Mouse (Mus musculus): ENCODE data around the gene C1qtnf6. TPM values are rescaled to one million over a fixed set of nuclear protein-coding genes. Genes with fewer than 3 reads are reported as not detected.

C1qtnf6 gene
- polyA plus RNA-seq, 1 experiment from 2014 or later = 12.4 TPM

DNA sequence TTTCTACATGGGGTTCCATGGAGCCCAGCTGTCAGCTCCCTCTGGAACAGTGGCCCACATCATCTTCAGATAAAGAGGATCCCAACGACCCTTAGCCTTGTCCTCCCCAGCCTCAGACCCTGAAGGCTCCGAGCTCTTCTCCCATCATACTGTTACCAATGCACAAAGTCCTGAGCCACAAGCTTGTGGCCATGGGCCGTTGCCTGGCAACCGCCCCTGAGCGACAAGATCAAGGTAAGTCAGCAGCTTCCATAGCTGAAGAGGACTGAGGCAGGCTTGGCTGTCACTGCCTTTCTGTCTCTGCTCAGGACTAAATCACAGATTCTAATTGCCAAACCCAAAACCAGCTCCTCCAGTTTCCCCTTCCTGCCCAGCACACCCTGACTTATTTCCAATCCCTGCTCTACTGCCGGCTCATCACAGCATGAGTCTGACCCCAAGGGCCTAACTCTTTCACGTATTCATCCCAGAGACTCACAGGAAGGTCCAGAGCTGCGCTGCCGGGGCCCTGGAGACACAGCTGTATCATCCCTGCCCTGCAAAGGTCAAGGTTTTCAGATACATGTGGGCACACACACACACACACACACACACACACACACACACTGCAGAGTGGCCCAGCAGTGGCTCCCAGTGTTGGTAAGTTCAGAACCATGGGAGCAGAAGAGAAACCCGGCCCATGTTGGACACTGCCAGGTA lies 4.7 kb upstream of the C1qtnf6 start:
- 51% methylated on average over 10 of the region's 10 CpGs for WGBS
- H3K9me3 ChIP-seq (ENCODE audit: control insufficient read depth, low read length) = no peaks in the 10 kb centered on the region
- no peak for ATAC-seq (ENCODE audit: low FRiP score)
- no peak overlapping the region for H3K4me2 ChIP-seq (replicated peaks; ENCODE audit: low read depth, low read length)
- H3K4me3 ChIP-seq (ENCODE audit: low read depth, low read length) = no peak overlapping the region
- no peak overlapping the region for H3K27ac ChIP-seq (ENCODE audit: low read depth, low read length)
- H3K4me1 ChIP-seq (replicated peaks; ENCODE audit: control insufficient read depth, insufficient read depth, low read length) = no peaks in the 10 kb centered on the region
- H3K9ac ChIP-seq (ENCODE audit: low read depth, low read length) = no peak overlapping the region
- H3K27me3 ChIP-seq (ENCODE audit: control insufficient read depth, insufficient read depth, low read length) = no peaks in the 10 kb centered on the region
- no peaks in the 10 kb centered on the region for H3K36me3 ChIP-seq (ENCODE audit: control insufficient read depth, insufficient read depth, low read length)
- no peak for DNase-seq (ENCODE audit: low spot score)

- H3K27ac ChIP-seq (ENCODE audit: low read depth, low read length) = no peak overlapping the region
- no peak for DNase-seq (ENCODE audit: low spot score)
- no peaks in the 10 kb centered on the region for H3K9me3 ChIP-seq (ENCODE audit: control insufficient read depth, low read length)
- 75% methylated on average over 10 of the region's 10 CpGs for WGBS
- no peak overlapping the region for H3K4me3 ChIP-seq (ENCODE audit: low read depth, low read length)
- ATAC-seq (ENCODE audit: low FRiP score) = no peak
- H3K9ac ChIP-seq (ENCODE audit: low read depth, low read length) = no peak overlapping the region
- H3K4me1 ChIP-seq (replicated peaks; ENCODE audit: control insufficient read depth, insufficient read depth, low read length) = no peaks in the 10 kb centered on the region; the same call in 1 of the 2 replicates
- no peak overlapping the region for H3K4me2 ChIP-seq (replicated peaks; ENCODE audit: low read depth, low read length)
- H3K36me3 ChIP-seq (ENCODE audit: control insufficient read depth, insufficient read depth, low read length) = no peaks in the 10 kb centered on the region
- peaks cover 4% of the 10 kb centered on the region; the same call in 1 of the 2 replicates for H3K27me3 ChIP-seq (ENCODE audit: control insufficient read depth, insufficient read depth, low read length)
Observed at GRCm38 (mm10) chr15:78533346-78533835, 2.2 kb upstream of the C1qtnf6 start.

DNA sequence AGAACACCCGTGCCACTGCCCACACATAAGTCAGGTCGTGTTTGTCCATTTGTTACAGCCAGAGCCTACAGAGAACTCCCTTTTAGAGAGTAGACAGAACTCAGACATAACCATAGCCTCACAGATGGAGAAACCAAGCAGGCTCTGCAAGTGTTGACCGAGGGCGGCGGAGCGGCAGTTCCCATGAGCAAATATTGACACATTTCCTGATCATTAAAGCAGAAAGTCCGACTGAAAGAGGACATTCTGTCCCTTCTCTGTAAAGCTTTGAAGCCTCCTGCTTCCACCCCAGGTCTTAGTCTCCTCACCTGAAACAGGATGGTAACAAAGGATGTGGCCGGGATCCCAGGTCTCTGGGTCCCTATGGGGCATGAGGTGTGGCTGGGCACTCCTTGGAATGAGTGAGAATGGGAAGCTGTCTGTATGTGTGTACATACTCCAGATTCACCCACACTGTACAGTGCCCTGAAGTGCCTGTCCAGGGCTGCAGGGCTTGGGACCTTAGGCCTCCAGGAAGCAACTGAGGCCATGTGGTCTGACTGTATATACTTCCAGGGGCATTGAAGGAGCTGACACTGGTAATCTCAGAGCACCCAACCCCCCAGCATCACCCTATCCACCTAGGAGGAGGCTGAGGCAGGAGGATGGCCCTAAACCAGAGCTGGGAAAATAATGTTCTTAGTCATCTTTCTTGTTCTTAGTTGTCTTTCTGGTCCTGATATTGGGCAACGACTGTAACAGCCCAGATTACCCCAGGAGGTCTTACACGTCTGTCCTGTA lies 1.5 kb upstream of the C1qtnf6 start:
- no peak for ATAC-seq (ENCODE audit: low FRiP score)
- H3K36me3 ChIP-seq (ENCODE audit: control insufficient read depth, insufficient read depth, low read length) = no peaks in the 10 kb centered on the region
- no peak overlapping the region for H3K4me3 ChIP-seq (ENCODE audit: low read depth, low read length)
- H3K27me3 ChIP-seq (ENCODE audit: control insufficient read depth, insufficient read depth, low read length) = peaks cover 4% of the 10 kb centered on the region; the same call in 1 of the 2 replicates
- H3K4me1 ChIP-seq (replicated peaks; ENCODE audit: control insufficient read depth, insufficient read depth, low read length) = no peaks in the 10 kb centered on the region; the same call in 1 of the 2 replicates
- no peak overlapping the region for H3K4me2 ChIP-seq (replicated peaks; ENCODE audit: low read depth, low read length)
- no peak for DNase-seq (ENCODE audit: low spot score)
- H3K9ac ChIP-seq (ENCODE audit: low read depth, low read length) = no peak overlapping the region
- no peaks in the 10 kb centered on the region for H3K9me3 ChIP-seq (ENCODE audit: control insufficient read depth, low read length)
- WGBS = 70% methylated on average over 10 of the region's 10 CpGs
- no peak overlapping the region for H3K27ac ChIP-seq (ENCODE audit: low read depth, low read length)

DNA sequence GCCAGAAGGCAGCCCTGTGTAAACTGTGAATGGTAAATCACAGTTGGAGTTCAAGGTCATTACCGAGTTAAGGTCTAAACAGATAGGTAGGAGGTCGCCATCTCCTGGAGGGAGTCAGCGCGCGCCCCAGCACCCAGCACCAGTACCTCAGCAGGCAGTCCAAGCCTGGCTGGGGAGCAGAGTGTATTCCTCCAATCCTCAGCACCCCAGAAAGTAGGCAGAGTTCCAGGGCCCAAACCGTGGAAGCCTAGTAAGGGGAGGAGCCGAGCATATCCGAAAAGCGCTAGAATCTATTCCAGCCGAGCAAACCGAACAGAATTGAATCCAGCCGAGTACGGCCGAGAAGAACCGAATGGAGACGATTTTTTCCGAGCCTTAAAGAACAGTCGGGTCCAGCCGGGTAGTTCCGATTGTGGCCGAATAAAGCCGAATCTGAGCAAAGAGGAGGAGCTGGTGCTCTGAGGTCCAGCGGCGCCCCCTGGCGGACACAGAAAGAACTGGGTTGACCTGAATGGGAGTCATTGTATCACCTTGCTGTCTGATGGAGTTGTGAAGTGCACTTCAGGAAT lies 769 bp upstream of the C1qtnf6 start:
- H3K36me3 ChIP-seq (ENCODE audit: control insufficient read depth, insufficient read depth, low read length) = no peaks in the 10 kb centered on the region
- no peaks in the 10 kb centered on the region; the same call in 1 of the 2 replicates for H3K4me1 ChIP-seq (replicated peaks; ENCODE audit: control insufficient read depth, insufficient read depth, low read length)
- peak; percentile 78 for ATAC-seq (ENCODE audit: low FRiP score)
- H3K9me3 ChIP-seq (ENCODE audit: control insufficient read depth, low read length) = no peaks in the 10 kb centered on the region
- H3K4me3 ChIP-seq (ENCODE audit: low read depth, low read length) = peak overlapping the region; percentile 30
- WGBS = under 1% methylated on average over 25 of the region's 25 CpGs
- H3K27ac ChIP-seq (ENCODE audit: low read depth, low read length) = peak overlapping the region; percentile 75
- DNase-seq (ENCODE audit: low spot score) = peak; percentile 99
- peaks cover 4% of the 10 kb centered on the region; the same call in 1 of the 2 replicates for H3K27me3 ChIP-seq (ENCODE audit: control insufficient read depth, insufficient read depth, low read length)
- peak overlapping the region; percentile 56 for H3K4me2 ChIP-seq (replicated peaks; ENCODE audit: low read depth, low read length)
- H3K9ac ChIP-seq (ENCODE audit: low read depth, low read length) = peak overlapping the region; percentile 72

- Histone ChIP-seq H3K27me3 (ENCODE audit: control insufficient read depth, insufficient read depth, low read length) (peaks cover 4% of the 10 kb centered on the region; the same call in 1 of the 2 replicates), H3K4me3 (ENCODE audit: low read depth, low read length) (no peak overlapping the region), H3K9me3 (ENCODE audit: control insufficient read depth, low read length) (no peaks in the 10 kb centered on the region), H3K4me2 (replicated peaks; ENCODE audit: low read depth, low read length) (peak overlapping the region; percentile 56; the same call in 1 of the 2 replicates), H3K27ac (ENCODE audit: low read depth, low read length) (peak overlapping the region; percentile 75; the same call in 1 of the 2 replicates), H3K9ac (ENCODE audit: low read depth, low read length) (no peak overlapping the region; the same call in 1 of the 2 replicates), H3K4me1 (replicated peaks; ENCODE audit: control insufficient read depth, insufficient read depth, low read length) (no peaks in the 10 kb centered on the region; the same call in 1 of the 2 replicates), H3K36me3 (ENCODE audit: control insufficient read depth, insufficient read depth, low read length) (no peaks in the 10 kb centered on the region)
- DNase-seq (ENCODE audit: low spot score) = no peak
- no peak; the same call in 1 of the 2 replicates for ATAC-seq (ENCODE audit: low FRiP score)
- 70% methylated on average over 4 of the region's 4 CpGs for WGBS
Observed at GRCm38 (mm10) chr15:78531451-78531720, 170 bp upstream of the C1qtnf6 start.

- Histone ChIP-seq H3K36me3 (ENCODE audit: control insufficient read depth, insufficient read depth, low read length) (no peaks in the 10 kb centered on the region), H3K4me3 (ENCODE audit: low read depth, low read length) (no peak overlapping the region), H3K4me2 (replicated peaks; ENCODE audit: low read depth, low read length) (no peak overlapping the region), H3K27me3 (ENCODE audit: control insufficient read depth, insufficient read depth, low read length) (peaks cover 4% of the 10 kb centered on the region; the same call in 1 of the 2 replicates), H3K9ac (ENCODE audit: low read depth, low read length) (no peak overlapping the region), H3K9me3 (ENCODE audit: control insufficient read depth, low read length) (no peaks in the 10 kb centered on the region), H3K27ac (ENCODE audit: low read depth, low read length) (no peak overlapping the region), H3K4me1 (replicated peaks; ENCODE audit: control insufficient read depth, insufficient read depth, low read length) (no peaks in the 10 kb centered on the region; the same call in 1 of the 2 replicates)
- DNase-seq (ENCODE audit: low spot score) = no peak
- WGBS = 77% methylated on average over 3 of the region's 3 CpGs
- no peak for ATAC-seq (ENCODE audit: low FRiP score)
Observed at GRCm38 (mm10) chr15:78530141-78530540, 1.1 kb downstream of the C1qtnf6 start.

DNA sequence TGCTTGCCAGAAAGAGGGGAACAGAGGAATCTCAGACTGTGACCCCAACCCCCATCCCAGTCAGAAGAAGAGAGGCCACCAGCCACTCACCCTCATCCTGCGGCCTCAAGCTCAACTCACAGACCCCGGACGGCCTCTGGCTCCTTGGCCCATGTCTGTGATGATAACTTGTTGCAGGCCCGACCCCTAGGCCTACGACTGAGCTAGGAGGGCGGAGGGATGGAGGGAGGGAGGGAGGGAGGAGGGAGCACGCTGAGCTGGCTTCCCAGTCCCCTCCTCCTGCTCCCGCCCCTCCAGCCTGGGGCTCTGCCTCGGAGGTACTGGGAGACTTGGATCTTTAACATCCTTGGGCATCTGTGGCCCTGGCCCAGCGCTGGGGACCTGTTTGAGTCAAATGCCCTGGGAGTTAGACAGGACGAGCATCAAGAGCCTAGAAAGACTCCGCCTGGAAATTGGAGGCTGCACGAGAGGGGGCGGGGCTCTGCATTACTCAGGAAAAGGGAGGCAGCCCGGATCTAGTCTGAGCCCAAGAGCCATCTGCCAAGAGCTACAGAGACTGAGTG lies 1.7 kb downstream of the C1qtnf6 start:
- Histone ChIP-seq H3K4me3 (ENCODE audit: low read depth, low read length) (peak overlapping the region; percentile 10), H3K4me1 (replicated peaks; ENCODE audit: control insufficient read depth, insufficient read depth, low read length) (no peaks in the 10 kb centered on the region; the same call in 1 of the 2 replicates), H3K9me3 (ENCODE audit: control insufficient read depth, low read length) (no peaks in the 10 kb centered on the region), H3K4me2 (replicated peaks; ENCODE audit: low read depth, low read length) (peak overlapping the region; percentile 21), H3K27ac (ENCODE audit: low read depth, low read length) (no peak overlapping the region), H3K27me3 (ENCODE audit: control insufficient read depth, insufficient read depth, low read length) (peaks cover 4% of the 10 kb centered on the region; the same call in 1 of the 2 replicates), H3K9ac (ENCODE audit: low read depth, low read length) (peak overlapping the region; percentile 46), H3K36me3 (ENCODE audit: control insufficient read depth, insufficient read depth, low read length) (no peaks in the 10 kb centered on the region)
- WGBS = 3% methylated on average over 14 of the region's 15 CpGs
- ATAC-seq (ENCODE audit: low FRiP score) (peak; percentile 26; the same call in 1 of the 2 replicates), DNase-seq (ENCODE audit: low spot score) (peak; percentile 67)

DNA sequence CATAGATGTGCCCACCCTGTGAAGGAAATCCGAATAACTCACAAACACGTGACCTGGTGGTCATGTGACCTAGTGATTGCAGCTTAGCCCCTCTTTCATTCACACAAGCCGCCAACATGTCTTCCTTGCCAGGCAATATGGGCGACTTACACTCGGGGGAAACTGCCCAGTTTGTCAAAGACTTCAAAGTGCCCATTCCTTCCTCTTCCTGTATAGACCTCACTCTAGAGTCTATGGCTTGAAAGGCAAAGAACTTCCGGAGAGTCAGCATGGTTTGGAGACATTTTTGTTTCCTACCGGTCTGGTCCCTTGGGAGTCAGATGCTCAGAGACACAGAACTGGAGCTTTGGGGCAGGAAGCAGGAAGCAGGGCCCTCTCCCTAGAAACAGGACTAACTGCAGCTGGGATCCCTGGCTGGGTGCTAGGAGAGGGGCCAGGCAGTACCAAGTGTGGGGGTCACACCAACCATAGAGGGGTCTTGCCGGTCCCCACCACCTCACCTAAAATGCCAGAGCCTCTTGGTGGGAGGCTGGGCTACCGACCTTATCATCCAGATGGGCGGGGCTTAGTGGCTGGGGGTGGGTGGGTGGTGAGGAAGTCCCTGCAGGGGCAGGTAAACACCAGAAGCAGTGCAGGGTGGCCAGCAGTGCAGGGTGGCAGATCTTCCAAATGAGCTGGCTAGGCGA lies 2.3 kb downstream of the C1qtnf6 start:
- ATAC-seq (ENCODE audit: low FRiP score) = peak; percentile 6; the same call in 1 of the 2 replicates

More for the DNA sequence above, 2.3 kb downstream of the C1qtnf6 start:
- H3K4me2 ChIP-seq (replicated peaks; ENCODE audit: low read depth, low read length) = peak overlapping the region; percentile 21
- H3K4me1 ChIP-seq (replicated peaks; ENCODE audit: control insufficient read depth, insufficient read depth, low read length) = no peaks in the 10 kb centered on the region; the same call in 1 of the 2 replicates
- WGBS = 54% methylated on average over 11 of the region's 11 CpGs
- H3K9ac ChIP-seq (ENCODE audit: low read depth, low read length) = peak overlapping the region; percentile 46
- no peak for DNase-seq (ENCODE audit: low spot score)
- no peaks in the 10 kb centered on the region for H3K36me3 ChIP-seq (ENCODE audit: control insufficient read depth, insufficient read depth, low read length)
- peaks cover 4% of the 10 kb centered on the region; the same call in 1 of the 2 replicates for H3K27me3 ChIP-seq (ENCODE audit: control insufficient read depth, insufficient read depth, low read length)
- peak overlapping the region; percentile 10; the same call in 1 of the 2 replicates for H3K4me3 ChIP-seq (ENCODE audit: low read depth, low read length)
- H3K27ac ChIP-seq (ENCODE audit: low read depth, low read length) = no peak overlapping the region
- H3K9me3 ChIP-seq (ENCODE audit: control insufficient read depth, low read length) = no peaks in the 10 kb centered on the region

All from hindbrain, embryonic 11.5 days (tissue).